Mouse (Mus musculus): ENCODE results near the gene Gm28171.
"Not testable (repeated sequence)": the region's sequence is repeated elsewhere in the genome, so short reads cannot be mapped to it uniquely, and the experiment has no call there.

Gm28171 gene

DNA sequence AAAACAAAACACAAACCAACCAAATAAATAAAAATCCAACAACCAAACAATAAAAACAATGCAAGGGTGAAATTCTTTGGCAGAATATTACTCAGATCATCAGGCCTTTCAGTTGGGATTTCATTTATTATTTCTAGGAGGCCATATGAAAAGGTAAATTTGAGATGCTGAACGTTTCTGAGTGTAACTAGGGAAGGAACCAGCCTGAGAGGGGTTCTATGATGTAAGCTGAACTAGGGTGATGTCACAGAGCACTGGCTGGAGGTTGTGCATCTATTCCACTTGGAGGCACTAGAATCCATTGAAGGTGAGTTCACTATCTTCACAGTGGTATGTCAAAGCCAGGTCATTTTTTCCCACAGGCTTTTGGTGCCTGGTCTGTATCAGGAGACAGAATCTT is at the start of gene Gm28171:
Gm28171 (plus strand) TSS at position 301 of the 400 bp plus-strand sequence.
- not testable (repeated sequence) for DNase-seq

Data from lung, postnatal 14 days (tissue).